Mouse (Mus musculus): ENCODE data around the gene Fem1a. TPM values are rescaled to one million over a fixed set of nuclear protein-coding genes. Genes with fewer than 3 reads are reported as not detected.
"Not testable (repeated sequence)": the region's sequence is repeated elsewhere in the genome, so short reads cannot be mapped to it uniquely, and the experiment has no call there.

Gene Fem1a
- polyA plus RNA-seq, 1 experiment, result 31.0 TPM

- no peak for DNase-seq (ENCODE audit: low read depth)
- TF ChIP-seq POLR2A (IDR thresholded peaks at IDR 0.05; ENCODE audit: borderline replicate concordance, extremely low read depth, insufficient read depth, insufficient read length, poor library complexity, severe bottlenecking), result no peak
- TF ChIP-seq CTCF (IDR thresholded peaks at IDR 0.05; ENCODE audit: borderline replicate concordance, extremely low read depth, insufficient read depth, insufficient read length), result no peak
Measured at GRCm38 (mm10) chr17:56257181-56257894, 728 bp downstream of the Fem1a start.

DNA sequence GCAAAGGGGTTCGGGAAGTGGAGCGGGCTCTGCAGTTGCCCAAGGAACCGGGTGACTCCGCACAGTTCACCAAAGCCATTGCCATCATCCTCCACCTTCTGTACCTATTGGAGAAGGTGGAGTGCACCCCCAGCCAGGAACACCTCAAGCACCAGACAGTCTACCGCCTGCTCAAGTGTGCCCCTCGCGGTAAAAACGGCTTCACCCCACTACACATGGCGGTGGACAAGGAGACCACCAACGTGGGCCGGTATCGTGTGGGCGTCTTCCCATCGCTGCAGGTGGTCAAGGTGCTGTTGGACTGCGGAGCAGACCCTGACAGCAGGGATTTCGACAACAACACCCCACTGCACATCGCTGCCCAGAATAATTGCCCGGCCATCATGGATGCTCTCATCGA, 1.7 kb downstream of the Fem1a start:
- DNase-seq (ENCODE audit: low read depth), result not testable (repeated sequence)

DNA sequence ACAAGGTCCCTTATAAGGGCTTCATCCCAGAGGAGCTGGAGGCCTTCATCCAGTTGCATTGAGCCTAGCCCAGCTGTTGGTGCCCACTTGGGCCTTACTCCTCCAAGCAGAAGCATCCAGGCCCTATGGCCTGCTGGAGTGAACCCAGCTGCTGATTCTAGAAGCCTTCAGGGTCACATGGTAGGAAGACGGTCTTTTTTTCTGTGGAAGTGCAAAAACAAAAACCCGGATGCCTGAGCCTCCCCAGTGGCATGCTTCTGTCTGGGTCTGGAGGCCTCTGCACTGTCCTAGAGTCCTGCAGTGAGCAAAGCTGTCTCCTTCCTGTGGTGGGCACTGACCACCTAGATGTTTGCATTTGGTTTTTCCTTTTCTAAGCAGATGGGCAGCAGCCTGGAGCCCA, 2.2 kb downstream of the Fem1a start:
- not testable (repeated sequence) for DNase-seq (ENCODE audit: low read depth)

- TF ChIP-seq CTCF (IDR thresholded peaks at IDR 0.05; ENCODE audit: borderline replicate concordance, extremely low read depth, insufficient read depth, insufficient read length) (no peak), POLR2A (IDR thresholded peaks at IDR 0.05; ENCODE audit: borderline replicate concordance, extremely low read depth, insufficient read depth, insufficient read length, poor library complexity, severe bottlenecking) (no peak)
- DNase-seq (ENCODE audit: low read depth), result no peak
Measured at GRCm38 (mm10) chr17:56259301-56260037, 2.9 kb downstream of the Fem1a start.

DNA sequence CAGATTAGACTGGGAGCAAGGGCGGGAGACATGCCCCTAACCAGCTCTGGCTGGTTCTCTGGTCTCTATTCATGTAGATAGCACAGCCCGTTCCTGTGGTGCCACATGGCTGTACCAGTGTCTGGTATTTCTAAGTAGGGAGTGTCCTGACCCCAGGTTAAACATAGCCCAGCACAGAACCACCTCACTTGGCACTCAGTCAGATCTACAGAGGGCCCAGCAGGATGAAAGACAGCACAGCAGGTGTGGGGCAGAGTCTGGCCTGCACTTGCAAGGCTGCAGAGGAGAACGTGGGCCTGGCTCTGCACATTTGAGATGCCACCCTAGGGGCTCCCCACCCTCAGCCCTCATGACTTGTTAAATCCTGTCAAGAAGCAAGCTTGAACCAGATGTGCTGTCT, 4.6 kb downstream of the Fem1a start:
- DNase-seq (ENCODE audit: low read depth), result no peak
- TF ChIP-seq POLR2A (IDR thresholded peaks at IDR 0.05; ENCODE audit: borderline replicate concordance, extremely low read depth, insufficient read depth, insufficient read length, poor library complexity, severe bottlenecking), result no peak
- TF ChIP-seq CTCF (IDR thresholded peaks at IDR 0.05; ENCODE audit: borderline replicate concordance, extremely low read depth, insufficient read depth, insufficient read length), result no peak

GRCm38 (mm10) chr17:56262645-56263094, 6.1 kb downstream of the Fem1a start:
- DNase-seq (ENCODE audit: low read depth), result no peak
- TF ChIP-seq POLR2A (IDR thresholded peaks at IDR 0.05; ENCODE audit: borderline replicate concordance, extremely low read depth, insufficient read depth, insufficient read length, poor library complexity, severe bottlenecking), result no peak
- TF ChIP-seq CTCF (IDR thresholded peaks at IDR 0.05; ENCODE audit: borderline replicate concordance, extremely low read depth, insufficient read depth, insufficient read length), result no peak

DNA sequence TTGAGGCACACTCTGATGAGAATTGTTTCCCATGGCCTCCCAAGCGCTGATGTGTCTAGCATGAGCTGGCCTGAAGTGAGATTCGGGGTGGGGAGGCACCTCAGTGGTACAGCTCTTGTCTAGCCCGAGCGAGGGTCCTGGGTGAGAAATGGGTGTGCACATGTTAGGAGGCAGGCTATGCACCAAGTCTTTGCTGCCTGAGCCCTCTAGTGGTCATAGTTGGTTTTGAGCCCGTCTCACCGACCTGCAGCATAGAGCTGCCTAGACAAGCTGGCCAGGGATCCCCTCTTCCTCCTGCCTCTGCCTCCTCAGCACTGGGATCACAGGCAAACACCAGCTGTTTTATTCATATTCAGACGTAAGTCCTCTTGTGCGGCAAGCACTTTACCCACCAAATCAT, 7.4 kb downstream of the Fem1a start:
- TF ChIP-seq POLR2A (IDR thresholded peaks at IDR 0.05; ENCODE audit: borderline replicate concordance, extremely low read depth, insufficient read depth, insufficient read length, poor library complexity, severe bottlenecking) (no peak), CTCF (IDR thresholded peaks at IDR 0.05; ENCODE audit: borderline replicate concordance, extremely low read depth, insufficient read depth, insufficient read length) (peak; percentile 90)
- peak; percentile 83 for DNase-seq (ENCODE audit: low read depth)

DNA sequence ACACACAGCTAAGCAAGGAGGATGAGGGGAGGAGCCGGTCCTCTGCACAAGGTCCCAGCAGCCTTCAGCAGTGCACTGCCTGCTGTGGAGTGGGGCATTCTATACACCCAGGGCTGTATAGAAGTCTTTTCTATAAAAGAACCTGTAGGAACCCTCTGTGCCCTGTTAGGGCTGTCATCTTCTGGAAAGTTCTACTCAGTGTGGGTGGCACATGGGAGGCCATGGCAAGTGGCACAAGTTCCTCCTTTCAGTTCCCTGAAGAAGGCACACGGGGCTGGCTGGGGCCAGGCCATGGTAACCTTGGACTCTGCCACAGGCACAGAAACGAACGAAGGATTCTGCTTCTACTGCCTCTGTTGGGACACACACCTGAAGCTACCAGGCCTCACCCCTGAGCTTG, 8.4 kb downstream of the Fem1a start:
- no peak for DNase-seq (ENCODE audit: low read depth)
- no peak for TF ChIP-seq CTCF (IDR thresholded peaks at IDR 0.05; ENCODE audit: borderline replicate concordance, extremely low read depth, insufficient read depth, insufficient read length)
- TF ChIP-seq POLR2A (IDR thresholded peaks at IDR 0.05; ENCODE audit: borderline replicate concordance, extremely low read depth, insufficient read depth, insufficient read length, poor library complexity, severe bottlenecking), result no peak

DNA sequence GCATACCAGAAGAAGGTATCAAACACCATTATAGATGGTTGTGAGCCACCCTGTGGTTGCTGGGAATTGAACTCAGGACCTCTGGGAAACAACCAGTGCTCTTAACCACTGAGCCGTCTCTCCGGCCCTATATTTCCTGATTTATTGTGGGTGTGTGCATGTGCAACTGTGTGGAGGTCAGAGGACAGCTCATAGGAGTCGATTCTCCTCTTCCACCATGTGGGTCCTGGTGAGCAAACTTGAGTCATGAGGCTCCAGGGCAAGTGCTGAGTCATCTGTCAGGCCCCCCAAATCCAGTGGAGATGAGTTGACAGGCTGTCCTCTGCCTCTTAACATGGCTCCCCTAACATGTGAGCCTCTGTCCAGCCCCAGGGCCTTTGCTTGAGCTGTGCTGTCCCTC, 9.3 kb downstream of the Fem1a start:
- TF ChIP-seq CTCF (IDR thresholded peaks at IDR 0.05; ENCODE audit: borderline replicate concordance, extremely low read depth, insufficient read depth, insufficient read length), result no peak
- no peak for TF ChIP-seq POLR2A (IDR thresholded peaks at IDR 0.05; ENCODE audit: borderline replicate concordance, extremely low read depth, insufficient read depth, insufficient read length, poor library complexity, severe bottlenecking)
- no peak for DNase-seq (ENCODE audit: low read depth)

GRCm38 (mm10) chr17:56266271-56266670, 9.7 kb downstream of the Fem1a start:
- TF ChIP-seq POLR2A (IDR thresholded peaks at IDR 0.05; ENCODE audit: borderline replicate concordance, extremely low read depth, insufficient read depth, insufficient read length, poor library complexity, severe bottlenecking) (no peak), CTCF (IDR thresholded peaks at IDR 0.05; ENCODE audit: borderline replicate concordance, extremely low read depth, insufficient read depth, insufficient read length) (no peak)
- DNase-seq (ENCODE audit: low read depth), result no peak

- TF ChIP-seq CTCF (IDR thresholded peaks at IDR 0.05; ENCODE audit: borderline replicate concordance, extremely low read depth, insufficient read depth, insufficient read length), result no peak
- TF ChIP-seq POLR2A (IDR thresholded peaks at IDR 0.05; ENCODE audit: borderline replicate concordance, extremely low read depth, insufficient read depth, insufficient read length, poor library complexity, severe bottlenecking), result 0 out of 2 replicates have a peak, but pooled peaks have one; percentile 11
- DNase-seq (ENCODE audit: low read depth), result peak; percentile 95
Measured at GRCm38 (mm10) chr17:56269153-56269630, 12.6 kb downstream of the Fem1a start.

- no peak for DNase-seq (ENCODE audit: low read depth)
- TF ChIP-seq CTCF (IDR thresholded peaks at IDR 0.05; ENCODE audit: borderline replicate concordance, extremely low read depth, insufficient read depth, insufficient read length), result no peak
- no peak for TF ChIP-seq POLR2A (IDR thresholded peaks at IDR 0.05; ENCODE audit: borderline replicate concordance, extremely low read depth, insufficient read depth, insufficient read length, poor library complexity, severe bottlenecking)
Measured at GRCm38 (mm10) chr17:56269741-56270140, 13.1 kb downstream of the Fem1a start.

Measured in brain, embryonic 14.5 days (tissue).